Mouse (Mus musculus): ENCODE results near the gene Fcer1a. TPM values are rescaled to one million over a fixed set of nuclear protein-coding genes. Genes with fewer than 3 reads are reported as not detected.
"Not testable (repeated sequence)": the region's sequence is repeated elsewhere in the genome, so short reads cannot be mapped to it uniquely, and the experiment has no call there.

Gene Fcer1a
- not detected in 2 replicates for polyA plus RNA-seq (2014; fragmentation: Nextera tagmentation; extraction: Ambion mirVana)

GRCm38 (mm10) chr1:173227081-173227480, at the start of gene Fcer1a:
Gene Fcer1a, minus strand, starts transcription at chr1:173227214.
- Histone ChIP-seq H3K4me3 (ENCODE audit: control insufficient read depth in 1 of 2, insufficient read depth in 1 of 2, low read depth in 1 of 2, low read length in 2 of 2) (no peak within 1 kb of the TSS), H3K9me3 (ENCODE audit: control insufficient read depth, low read length) (no peaks in the 10 kb centered on the region), H3K4me2 (ENCODE audit: low read length) (no peak within 1 kb of the TSS), H3K36me3 (ENCODE audit: control insufficient read depth, insufficient read depth, low read length) (no peaks in the 10 kb centered on the region), H3K4me1 (ENCODE audit: control insufficient read depth in 2 of 2, insufficient read depth in 2 of 2, low read length in 2 of 2) (no peaks in the 10 kb centered on the region), H3K9ac (ENCODE audit: low read length) (no peak within 1 kb of the TSS), H3K27ac (replicated peaks in 1 of 2; ENCODE audit: control insufficient read depth in 1 of 2, insufficient read depth in 1 of 2, low read depth in 2 of 2, low read length in 2 of 2) (no peak within 1 kb of the TSS), H3K27me3 (ENCODE audit: control insufficient read depth, insufficient read depth, low read length) (no peaks in the 10 kb centered on the region)
- WGBS = 65% methylated on average over 2 of the region's 2 CpGs
- ATAC-seq (ENCODE audit: insufficient number of reproducible peaks, insufficient read depth, low FRiP score, low read depth) = no peak

GRCm38 (mm10) chr1:173265701-173266100, 38.7 kb upstream of the Fcer1a start, which contains the start of gene Olfr418:
Gene Olfr418, plus strand, starts transcription at chr1:173266001.
- H3K4me2 ChIP-seq (ENCODE audit: low read length) = no peak within 1 kb of the TSS
- H3K27ac ChIP-seq (replicated peaks in 1 of 2; ENCODE audit: control insufficient read depth in 1 of 2, insufficient read depth in 1 of 2, low read depth in 2 of 2, low read length in 2 of 2) = no peak within 1 kb of the TSS
- no peaks in the 10 kb centered on the region for H3K27me3 ChIP-seq (ENCODE audit: control insufficient read depth, insufficient read depth, low read length)
- H3K4me3 ChIP-seq (ENCODE audit: control insufficient read depth in 1 of 2, insufficient read depth in 1 of 2, low read depth in 1 of 2, low read length in 2 of 2) = no peak within 1 kb of the TSS
- no peak for ATAC-seq (ENCODE audit: insufficient number of reproducible peaks, insufficient read depth, low FRiP score, low read depth)
- no peaks in the 10 kb centered on the region for H3K9me3 ChIP-seq (ENCODE audit: control insufficient read depth, low read length)
- no peaks in the 10 kb centered on the region for H3K4me1 ChIP-seq (ENCODE audit: control insufficient read depth in 2 of 2, insufficient read depth in 2 of 2, low read length in 2 of 2)
- no peak within 1 kb of the TSS for H3K9ac ChIP-seq (ENCODE audit: low read length)
- no peaks in the 10 kb centered on the region for H3K36me3 ChIP-seq (ENCODE audit: control insufficient read depth, insufficient read depth, low read length)

- no peaks in the 10 kb centered on the region for H3K36me3 ChIP-seq (ENCODE audit: control insufficient read depth, insufficient read depth, low read length)
- no peak overlapping the region for H3K4me3 ChIP-seq (ENCODE audit: control insufficient read depth in 1 of 2, insufficient read depth in 1 of 2, low read depth in 1 of 2, low read length in 2 of 2)
- 86% methylated on average over 3 of the region's 3 CpGs for WGBS
- H3K9me3 ChIP-seq (ENCODE audit: control insufficient read depth, low read length) = no peaks in the 10 kb centered on the region
- no peak for ATAC-seq (ENCODE audit: insufficient number of reproducible peaks, insufficient read depth, low FRiP score, low read depth)
- no peaks in the 10 kb centered on the region for H3K27me3 ChIP-seq (ENCODE audit: control insufficient read depth, insufficient read depth, low read length)
- H3K9ac ChIP-seq (ENCODE audit: low read length) = no peak overlapping the region
- no peak overlapping the region for H3K27ac ChIP-seq (replicated peaks in 1 of 2; ENCODE audit: control insufficient read depth in 1 of 2, insufficient read depth in 1 of 2, low read depth in 2 of 2, low read length in 2 of 2)
- no peak overlapping the region for H3K4me2 ChIP-seq (ENCODE audit: low read length)
- H3K4me1 ChIP-seq (ENCODE audit: control insufficient read depth in 2 of 2, insufficient read depth in 2 of 2, low read length in 2 of 2) = no peaks in the 10 kb centered on the region
These were observed 22.9 kb upstream of the Fcer1a start for GRCm38 (mm10) chr1:173249888-173250287.

- not testable (repeated sequence) for H3K4me3 ChIP-seq (ENCODE audit: control insufficient read depth in 1 of 2, insufficient read depth in 1 of 2, low read depth in 1 of 2, low read length in 2 of 2); H3K9ac ChIP-seq (ENCODE audit: low read length); H3K36me3 ChIP-seq (ENCODE audit: control insufficient read depth, insufficient read depth, low read length); H3K27me3 ChIP-seq (ENCODE audit: control insufficient read depth, insufficient read depth, low read length); ATAC-seq (ENCODE audit: insufficient number of reproducible peaks, insufficient read depth, low FRiP score, low read depth); H3K4me1 ChIP-seq (ENCODE audit: control insufficient read depth in 2 of 2, insufficient read depth in 2 of 2, low read length in 2 of 2); H3K9me3 ChIP-seq (ENCODE audit: control insufficient read depth, low read length); H3K27ac ChIP-seq (replicated peaks in 1 of 2; ENCODE audit: control insufficient read depth in 1 of 2, insufficient read depth in 1 of 2, low read depth in 2 of 2, low read length in 2 of 2); H3K4me2 ChIP-seq (ENCODE audit: low read length)
- 64% methylated on average over 1 of the region's 1 CpGs for WGBS
These were observed 10.0 kb upstream of the Fcer1a start for GRCm38 (mm10) chr1:173237004-173237403.

GRCm38 (mm10) chr1:173216481-173216880, 10.5 kb downstream of the Fcer1a start:
- H3K4me3 ChIP-seq (ENCODE audit: control insufficient read depth in 1 of 2, insufficient read depth in 1 of 2, low read depth in 1 of 2, low read length in 2 of 2) = no peak overlapping the region
- no peaks in the 10 kb centered on the region for H3K9me3 ChIP-seq (ENCODE audit: control insufficient read depth, low read length)
- H3K27ac ChIP-seq (replicated peaks in 1 of 2; ENCODE audit: control insufficient read depth in 1 of 2, insufficient read depth in 1 of 2, low read depth in 2 of 2, low read length in 2 of 2) = no peak overlapping the region
- no peaks in the 10 kb centered on the region for H3K36me3 ChIP-seq (ENCODE audit: control insufficient read depth, insufficient read depth, low read length)
- no peaks in the 10 kb centered on the region for H3K27me3 ChIP-seq (ENCODE audit: control insufficient read depth, insufficient read depth, low read length)
- no peaks in the 10 kb centered on the region for H3K4me1 ChIP-seq (ENCODE audit: control insufficient read depth in 2 of 2, insufficient read depth in 2 of 2, low read length in 2 of 2)
- no peak for ATAC-seq (ENCODE audit: insufficient number of reproducible peaks, insufficient read depth, low FRiP score, low read depth)
- 71% methylated on average over 3 of the region's 3 CpGs for WGBS
- H3K9ac ChIP-seq (ENCODE audit: low read length) = no peak overlapping the region
- H3K4me2 ChIP-seq (ENCODE audit: low read length) = no peak overlapping the region

- no peaks in the 10 kb centered on the region for H3K4me1 ChIP-seq (ENCODE audit: control insufficient read depth in 2 of 2, insufficient read depth in 2 of 2, low read length in 2 of 2)
- no peak within 1 kb of the TSS for H3K9ac ChIP-seq (ENCODE audit: low read length)
- H3K4me3 ChIP-seq (ENCODE audit: control insufficient read depth in 1 of 2, insufficient read depth in 1 of 2, low read depth in 1 of 2, low read length in 2 of 2) = no peak within 1 kb of the TSS
- 0 out of 2 replicates have a peak, but pooled peaks cover 4% of the 10 kb centered on the region for H3K9me3 ChIP-seq (ENCODE audit: control insufficient read depth, low read length)
- H3K27ac ChIP-seq (replicated peaks in 1 of 2; ENCODE audit: control insufficient read depth in 1 of 2, insufficient read depth in 1 of 2, low read depth in 2 of 2, low read length in 2 of 2) = no peak within 1 kb of the TSS
- no peaks in the 10 kb centered on the region for H3K36me3 ChIP-seq (ENCODE audit: control insufficient read depth, insufficient read depth, low read length)
- no peak for ATAC-seq (ENCODE audit: insufficient number of reproducible peaks, insufficient read depth, low FRiP score, low read depth)
- no peak within 1 kb of the TSS for H3K4me2 ChIP-seq (ENCODE audit: low read length)
- 72% methylated on average over 5 of the region's 5 CpGs for WGBS
- no peaks in the 10 kb centered on the region for H3K27me3 ChIP-seq (ENCODE audit: control insufficient read depth, insufficient read depth, low read length)
These were observed 14.9 kb downstream of the Fcer1a start, which contains the start of gene Olfr1404 for GRCm38 (mm10) chr1:173212092-173212491. Gene Olfr1404, plus strand, starts transcription at chr1:173212392.

- no peak for ATAC-seq (ENCODE audit: insufficient number of reproducible peaks, insufficient read depth, low FRiP score, low read depth)
- H3K4me1 ChIP-seq (ENCODE audit: control insufficient read depth in 2 of 2, insufficient read depth in 2 of 2, low read length in 2 of 2) = no peaks in the 10 kb centered on the region
- no peak within 1 kb of the TSS for H3K4me2 ChIP-seq (ENCODE audit: low read length)
- no peak within 1 kb of the TSS for H3K27ac ChIP-seq (replicated peaks in 1 of 2; ENCODE audit: control insufficient read depth in 1 of 2, insufficient read depth in 1 of 2, low read depth in 2 of 2, low read length in 2 of 2)
- no peak within 1 kb of the TSS for H3K4me3 ChIP-seq (ENCODE audit: control insufficient read depth in 1 of 2, insufficient read depth in 1 of 2, low read depth in 1 of 2, low read length in 2 of 2)
- WGBS = 67% methylated on average over 5 of the region's 5 CpGs
- no peaks in the 10 kb centered on the region for H3K27me3 ChIP-seq (ENCODE audit: control insufficient read depth, insufficient read depth, low read length)
- no peaks in the 10 kb centered on the region for H3K36me3 ChIP-seq (ENCODE audit: control insufficient read depth, insufficient read depth, low read length)
- H3K9me3 ChIP-seq (ENCODE audit: control insufficient read depth, low read length) = no peaks in the 10 kb centered on the region
- no peak within 1 kb of the TSS for H3K9ac ChIP-seq (ENCODE audit: low read length)
These were observed 29.5 kb downstream of the Fcer1a start, which contains the start of gene Olfr218 for GRCm38 (mm10) chr1:173197508-173197907. Gene Olfr218, plus strand, starts transcription at chr1:173197808.

GRCm38 (mm10) chr1:173196359-173196758, 30.7 kb downstream of the Fcer1a start:
- H3K27me3 ChIP-seq (ENCODE audit: control insufficient read depth, insufficient read depth, low read length) = no peaks in the 10 kb centered on the region
- no peak overlapping the region for H3K4me3 ChIP-seq (ENCODE audit: control insufficient read depth in 1 of 2, insufficient read depth in 1 of 2, low read depth in 1 of 2, low read length in 2 of 2)
- no peaks in the 10 kb centered on the region for H3K4me1 ChIP-seq (ENCODE audit: control insufficient read depth in 2 of 2, insufficient read depth in 2 of 2, low read length in 2 of 2)
- H3K9me3 ChIP-seq (ENCODE audit: control insufficient read depth, low read length) = no peaks in the 10 kb centered on the region
- no peak for ATAC-seq (ENCODE audit: insufficient number of reproducible peaks, insufficient read depth, low FRiP score, low read depth)
- H3K27ac ChIP-seq (replicated peaks in 1 of 2; ENCODE audit: control insufficient read depth in 1 of 2, insufficient read depth in 1 of 2, low read depth in 2 of 2, low read length in 2 of 2) = no peak overlapping the region
- H3K4me2 ChIP-seq (ENCODE audit: low read length) = no peak overlapping the region
- 73% methylated on average over 2 of the region's 2 CpGs for WGBS
- H3K9ac ChIP-seq (ENCODE audit: low read length) = no peak overlapping the region
- no peaks in the 10 kb centered on the region for H3K36me3 ChIP-seq (ENCODE audit: control insufficient read depth, insufficient read depth, low read length)

Measured in heart, embryonic 14.5 days (tissue).